Mouse (Mus musculus): ENCODE results near the gene Erap1.

DNA sequence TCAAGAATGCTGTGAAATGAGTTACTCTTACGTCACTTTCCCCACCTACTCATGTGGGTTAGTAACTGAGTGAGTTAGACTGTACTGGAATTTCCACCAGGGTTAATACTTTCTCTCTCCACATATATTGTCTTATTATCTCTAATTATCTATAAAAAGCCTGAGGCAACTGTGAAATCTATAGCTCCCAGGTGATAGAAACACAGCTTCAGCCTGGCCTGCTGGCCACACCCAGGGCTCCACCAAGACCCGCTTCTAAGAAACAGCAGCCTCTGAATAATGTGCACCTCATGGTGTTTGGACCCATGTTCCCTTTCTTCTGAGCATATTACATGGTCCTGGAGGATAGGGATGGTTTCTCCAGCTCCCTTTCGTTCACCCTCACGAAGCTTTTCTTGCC, 94.4 kb downstream of the Erap1 start:
- no peak for TF ChIP-seq GATA1 (IDR thresholded peaks at IDR 0.05; ENCODE audit: borderline replicate concordance, low read length)
- no peak for TF ChIP-seq FLI1 (IDR thresholded peaks at IDR 0.05; ENCODE audit: low read length)

All from megakaryocyte, embryonic 14.5 days (primary cell).